In the genomic region with DNA sequence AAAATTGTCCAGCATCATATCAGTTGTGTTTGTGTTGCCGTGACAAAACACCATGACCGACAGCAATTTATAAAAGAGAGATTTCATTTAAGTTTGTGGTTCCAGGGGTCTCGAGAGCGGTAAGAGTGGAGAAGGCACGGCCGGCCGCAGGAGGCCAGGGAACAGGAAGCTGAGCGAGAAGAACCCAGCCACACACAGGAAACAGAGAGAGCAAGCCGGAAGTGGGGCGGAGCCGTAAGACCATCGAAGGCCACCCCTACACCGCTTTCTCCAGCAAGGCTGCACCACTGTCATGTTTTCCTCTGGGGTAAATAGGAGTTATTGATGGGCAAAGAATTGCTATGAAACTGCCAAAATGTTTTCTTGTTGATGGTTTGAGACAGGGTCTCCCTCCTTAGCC, we compare ENCODE assay signal across 11 mouse cellular contexts. TPM values are rescaled to one million over a fixed set of nuclear protein-coding genes. Genes with fewer than 3 reads are reported as not detected.
DNase-seq lines count a peak whose midpoint lies in the region; ATAC-seq lines count a peak whose summit lies in the region.
"Had no signal": no experiment of that assay in that cellular context is flagged by ENCODE, and none has a peak within 500 bp of the region (broad histone marks: within the 10 kb centered on the region; RNA-seq: fewer than 3 reads in every experiment).

No protein-coding gene starts in this region.

- no peak for ATAC-seq in liver, embryonic 11.5 days (replicated peaks; ENCODE audit: low FRiP score)
- peak; percentile 99 for ATAC-seq in megakaryocyte progenitor cell, adult 5-6 weeks (replicated peaks; ENCODE audit: poor library complexity)
- ATAC-seq in intestine, embryonic 15.5 days: no peak

- H3K27me3 ChIP-seq in liver, embryonic 11.5 days (replicated peaks; ENCODE audit: control insufficient read depth, insufficient read depth, low read length): no peaks in the 10 kb centered on the region
- no peaks in the 10 kb centered on the region for H3K27me3 ChIP-seq in intestine, embryonic 15.5 days (replicated peaks)
- H3K27me3 ChIP-seq in forebrain, embryonic 10.5 days (ENCODE audit: poor library complexity, severe bottlenecking): no peaks in the 10 kb centered on the region
- no peaks in the 10 kb centered on the region for H3K27me3 ChIP-seq in embryonic facial prominence, embryonic 10.5 days (replicated peaks; ENCODE audit: low read depth, poor library complexity, severe bottlenecking)

- intact Hi-C loops in heart, postnatal 14 days (cut with DNase I): no loop called here

- peak; percentile 93 for DNase-seq in heart, adult 11 months
- DNase-seq in heart, postnatal 14 days: no peak
- no peak for DNase-seq in liver, embryonic 11.5 days (ENCODE audit: low spot score)
- DNase-seq in thymus, postnatal 10 days (ENCODE audit: low spot score in 2 of 2): peak; percentile 55 to 66
- no peak for DNase-seq in forebrain, embryonic 10.5 days (ENCODE audit: extremely low spot score, low spot score)
- DNase-seq in embryonic facial prominence, embryonic 10.5 days (ENCODE audit: low spot score): no peak
- DNase-seq: kidney, adult 18-20 months; lung, embryonic 14.5 days had no signal

- H3K36me3 ChIP-seq in liver, embryonic 11.5 days (ENCODE audit: control insufficient read depth, insufficient read depth, low read length): no peaks in the 10 kb centered on the region
- no peaks in the 10 kb centered on the region for H3K36me3 ChIP-seq in intestine, embryonic 15.5 days
- H3K36me3 ChIP-seq in forebrain, embryonic 10.5 days (replicated peaks): no peaks in the 10 kb centered on the region
- H3K36me3 ChIP-seq in embryonic facial prominence, embryonic 10.5 days (replicated peaks): no peaks in the 10 kb centered on the region

- 33% methylated on average over 13 of the region's 13 CpGs for WGBS in liver, embryonic 11.5 days
- 80% methylated on average over 13 of the region's 13 CpGs for WGBS in intestine, embryonic 15.5 days
- 87% methylated on average over 13 of the region's 13 CpGs for WGBS in forebrain, embryonic 10.5 days
- WGBS in embryonic facial prominence, embryonic 10.5 days: 87% methylated on average over 13 of the region's 13 CpGs

- no peak overlapping the region for H3K9ac ChIP-seq in liver, embryonic 11.5 days (ENCODE audit: low read depth, low read length)
- no peak overlapping the region for H3K9ac ChIP-seq in intestine, embryonic 15.5 days
- H3K9ac ChIP-seq: lung, embryonic 14.5 days had no signal

- no peak overlapping the region for H3K4me3 ChIP-seq in liver, embryonic 11.5 days (ENCODE audit: low read depth, low read length)
- no peak overlapping the region for H3K4me3 ChIP-seq in intestine, embryonic 15.5 days (replicated peaks)
- no peak overlapping the region for H3K4me3 ChIP-seq in forebrain, embryonic 10.5 days
- H3K4me3 ChIP-seq in embryonic facial prominence, embryonic 10.5 days: no peak overlapping the region
- H3K4me3 ChIP-seq: layer of hippocampus, adult 2 months had no signal

- H3K9me3 ChIP-seq in liver, embryonic 11.5 days (ENCODE audit: control insufficient read depth, low read length): no peaks in the 10 kb centered on the region; the same call in 1 of the 2 replicates
- H3K9me3 ChIP-seq in intestine, embryonic 15.5 days: no peaks in the 10 kb centered on the region
- 0 out of 2 replicates have a peak, but pooled peaks cover 2% of the 10 kb centered on the region for H3K9me3 ChIP-seq in forebrain, embryonic 10.5 days
- H3K9me3 ChIP-seq in embryonic facial prominence, embryonic 10.5 days: 0 out of 2 replicates have a peak, but pooled peaks cover 8% of the 10 kb centered on the region

- peak overlapping the region; percentile 42 for H3K4me2 ChIP-seq in liver, embryonic 11.5 days
- H3K4me2 ChIP-seq in intestine, embryonic 15.5 days (replicated peaks): no peak overlapping the region
- H3K4me2 ChIP-seq: lung, embryonic 14.5 days had no signal

- H3K27ac ChIP-seq in liver, embryonic 11.5 days (ENCODE audit: low read depth, low read length): no peak overlapping the region
- H3K27ac ChIP-seq in intestine, embryonic 15.5 days: no peak overlapping the region
- H3K27ac ChIP-seq in forebrain, embryonic 10.5 days: no peak overlapping the region
- H3K27ac ChIP-seq in embryonic facial prominence, embryonic 10.5 days (replicated peaks): no peak overlapping the region
- H3K27ac ChIP-seq: layer of hippocampus, adult 2 months had no signal

- H3K4me1 ChIP-seq in liver, embryonic 11.5 days (replicated peaks; ENCODE audit: control insufficient read depth, insufficient read depth, low read length): no peaks in the 10 kb centered on the region
- H3K4me1 ChIP-seq in intestine, embryonic 15.5 days (replicated peaks): no peaks in the 10 kb centered on the region
- no peaks in the 10 kb centered on the region for H3K4me1 ChIP-seq in forebrain, embryonic 10.5 days
- H3K4me1 ChIP-seq in embryonic facial prominence, embryonic 10.5 days: no peaks in the 10 kb centered on the region

RNA-seq across cellular contexts. Expression of gene Hpse, which starts 9.2 kb away (rescaled TPM):
- total RNA-seq in heart, postnatal 14 days (2021): under 1 TPM; 0.93 to 0.96 TPM
- 2.0 and 3.0 TPM in 2 replicates for polyA plus RNA-seq in liver, embryonic 11.5 days (2014; fragmentation: Nextera tagmentation; extraction: Ambion mirVana)
- 20.9 and 26.2 TPM in 2 replicates for total RNA-seq in megakaryocyte progenitor cell, adult 5-6 weeks (2015)
- total RNA-seq in megakaryocyte progenitor cell, adult 5-6 weeks (2017): 24.9 and 25.6 TPM in 2 replicates
- 3.6 and 3.9 TPM in 2 replicates for polyA plus RNA-seq in intestine, embryonic 15.5 days (2015; fragmentation: Nextera tagmentation; extraction: Ambion mirVana)
- 0.59 and 0.79 TPM in 2 replicates for polyA plus RNA-seq in forebrain, embryonic 10.5 days (2016; fragmentation: Nextera tagmentation; extraction: Ambion mirVana)
- polyA plus RNA-seq in embryonic facial prominence, embryonic 10.5 days (2016; fragmentation: Nextera tagmentation; extraction: Ambion mirVana): 0.52 and 1.1 TPM in 2 replicates

RNA-seq across cellular contexts. Expression of gene Coq2, which starts 53.8 kb away (rescaled TPM):
- total RNA-seq in heart, postnatal 14 days (2021): 10 to 100 TPM; 68.4 to 73.1 TPM
- polyA plus RNA-seq in liver, embryonic 11.5 days (2014; fragmentation: Nextera tagmentation; extraction: Ambion mirVana): 58.7 and 63.6 TPM in 2 replicates
- total RNA-seq in megakaryocyte progenitor cell, adult 5-6 weeks (2015): 41.9 and 51.4 TPM in 2 replicates
- total RNA-seq in megakaryocyte progenitor cell, adult 5-6 weeks (2017): 41.3 and 42.0 TPM in 2 replicates
- 67.6 and 70.5 TPM in 2 replicates for polyA plus RNA-seq in intestine, embryonic 15.5 days (2015; fragmentation: Nextera tagmentation; extraction: Ambion mirVana)
- 53.2 and 56.2 TPM in 2 replicates for polyA plus RNA-seq in forebrain, embryonic 10.5 days (2016; fragmentation: Nextera tagmentation; extraction: Ambion mirVana)
- 59.6 and 63.7 TPM in 2 replicates for polyA plus RNA-seq in embryonic facial prominence, embryonic 10.5 days (2016; fragmentation: Nextera tagmentation; extraction: Ambion mirVana)

Comparison
In these comparisons a context has a peak if more than half of its experiments do, and no peak if none do; other contexts are left out.
1. DNase-seq: peak in heart, adult 11 months (single experiment) and thymus, postnatal 10 days (2 of 2); none in heart, postnatal 14 days (0 of 2), liver, embryonic 11.5 days (single experiment), forebrain, embryonic 10.5 days (single experiment) and embryonic facial prominence, embryonic 10.5 days (single experiment).